Mouse (Mus musculus) embryo, embryonic 11 days (tissue): ENCODE measurements around the gene C2cd3.

Source experiments
- DNase-seq: peaks from one replicate; pipeline ENCODE4 v3.0.0-alpha.2; 2015

C2cd3 gene

DNA sequence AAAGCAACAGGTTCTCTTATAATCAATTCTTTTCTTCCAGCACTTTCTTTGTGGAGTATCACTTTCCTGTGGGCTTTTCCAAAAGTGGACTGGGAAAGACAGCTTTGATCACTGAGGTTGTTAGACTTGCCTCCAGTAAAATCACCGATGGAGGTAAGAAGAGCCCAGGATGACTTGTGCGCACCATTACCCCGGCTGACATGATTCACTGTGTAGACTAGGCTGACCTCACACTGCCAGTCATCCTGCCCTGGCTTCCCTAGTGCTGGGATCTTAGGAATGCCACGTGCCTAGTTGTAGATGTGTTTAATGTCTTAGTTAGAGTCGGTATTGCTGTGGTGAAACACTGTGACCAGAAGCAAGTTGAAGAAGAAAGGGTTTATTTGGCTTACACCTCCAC, 35.6 kb downstream of the C2cd3 start:
- DNase-seq, result no peak

DNA sequence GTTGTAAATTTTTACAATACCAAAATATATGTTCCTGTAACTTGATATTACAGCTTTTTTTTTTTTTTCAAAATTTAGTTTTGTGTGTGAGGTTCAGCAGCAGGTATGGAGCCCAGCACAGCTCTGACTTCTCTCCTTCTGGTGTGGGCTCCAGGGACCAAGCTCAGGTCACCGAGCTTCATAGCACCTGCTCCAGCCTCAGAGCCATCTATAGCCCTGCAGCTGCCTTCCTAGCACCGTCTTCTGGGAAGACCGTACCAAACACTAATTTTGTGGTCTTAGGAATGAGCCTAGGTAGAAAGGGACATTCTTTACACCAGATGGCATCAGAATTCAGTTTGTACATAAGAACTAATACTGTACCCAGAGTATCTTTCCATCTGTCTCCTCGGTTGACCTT, 36.7 kb downstream of the C2cd3 start:
- no peak for DNase-seq

DNA sequence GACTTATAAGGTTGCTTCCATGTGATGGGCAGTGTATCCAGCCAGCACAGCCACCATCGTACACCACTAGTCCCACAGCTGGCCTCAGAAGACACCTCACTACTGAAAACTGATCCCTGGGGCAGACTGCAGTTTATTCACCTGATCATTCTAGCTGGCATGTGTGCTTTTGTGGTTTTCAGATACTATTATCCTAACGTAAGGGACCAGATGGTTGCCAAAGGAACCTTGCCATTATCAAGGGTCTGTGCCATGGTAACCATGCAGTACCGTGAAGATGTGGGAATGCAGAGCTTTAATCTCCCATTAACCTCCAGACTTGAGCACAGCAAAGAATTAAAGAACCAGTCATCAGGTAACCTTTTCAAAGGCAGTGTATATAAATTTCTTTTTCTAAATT, 53.8 kb downstream of the C2cd3 start:
- DNase-seq, result no peak

DNA sequence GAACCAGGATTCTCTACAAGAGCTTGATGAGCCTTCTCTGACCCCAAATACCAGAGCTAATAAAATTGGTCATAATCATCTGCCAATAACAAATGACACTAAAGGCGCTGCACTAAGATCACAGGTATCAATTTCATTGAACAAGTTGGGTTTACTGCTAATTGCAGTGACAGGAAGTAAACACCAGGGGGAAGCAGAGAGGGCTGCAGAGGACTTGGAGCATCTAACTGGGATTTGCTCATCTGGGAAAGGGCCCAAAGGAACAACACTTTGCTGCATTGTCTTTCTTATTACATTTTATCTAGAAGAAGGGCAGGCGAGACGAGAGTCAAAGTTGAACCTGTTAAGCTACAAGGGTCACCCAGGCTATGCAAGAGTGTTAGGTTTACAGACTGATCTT, 57.1 kb downstream of the C2cd3 start:
- peak; percentile 43 for DNase-seq

DNA sequence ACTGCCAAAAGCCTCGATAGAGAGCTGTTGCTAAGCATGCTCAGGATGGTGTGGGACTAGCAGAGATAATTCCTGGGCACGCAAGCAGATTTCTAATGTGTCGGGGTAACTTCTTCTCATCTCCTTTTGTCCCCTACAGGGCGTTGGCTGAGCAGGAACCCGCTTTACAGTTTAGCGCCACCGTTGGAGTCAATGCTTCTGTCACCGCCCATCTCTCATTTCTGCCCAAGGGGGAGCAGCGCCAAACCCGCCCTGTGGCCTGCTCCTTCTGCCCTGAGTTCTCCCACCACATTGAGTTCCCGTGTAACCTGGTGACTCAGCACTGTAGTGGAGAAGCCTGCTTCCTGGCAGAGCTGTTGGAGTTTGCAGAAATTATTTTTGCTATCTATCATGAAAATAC, 57.9 kb downstream of the C2cd3 start:
- DNase-seq, result no peak

DNA sequence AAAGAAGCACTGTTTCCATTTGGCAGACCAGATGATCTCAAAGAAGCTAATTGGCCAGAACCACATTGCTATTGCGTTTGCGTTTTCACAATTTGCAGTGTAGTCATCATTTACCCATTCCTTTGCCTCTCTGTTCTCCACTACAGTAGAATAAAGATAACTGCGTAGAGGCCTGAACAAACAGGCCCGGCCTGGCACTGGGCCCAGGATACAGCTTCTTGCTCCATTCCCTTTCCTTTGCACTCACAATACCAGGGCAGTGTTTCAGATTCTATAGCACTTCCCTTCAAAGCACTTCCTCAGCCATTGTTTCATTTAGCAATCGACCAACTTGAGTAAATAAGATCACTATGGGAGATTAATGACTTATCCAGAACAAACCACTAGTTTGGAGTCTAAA, 59.1 kb downstream of the C2cd3 start:
- no peak for DNase-seq

DNA sequence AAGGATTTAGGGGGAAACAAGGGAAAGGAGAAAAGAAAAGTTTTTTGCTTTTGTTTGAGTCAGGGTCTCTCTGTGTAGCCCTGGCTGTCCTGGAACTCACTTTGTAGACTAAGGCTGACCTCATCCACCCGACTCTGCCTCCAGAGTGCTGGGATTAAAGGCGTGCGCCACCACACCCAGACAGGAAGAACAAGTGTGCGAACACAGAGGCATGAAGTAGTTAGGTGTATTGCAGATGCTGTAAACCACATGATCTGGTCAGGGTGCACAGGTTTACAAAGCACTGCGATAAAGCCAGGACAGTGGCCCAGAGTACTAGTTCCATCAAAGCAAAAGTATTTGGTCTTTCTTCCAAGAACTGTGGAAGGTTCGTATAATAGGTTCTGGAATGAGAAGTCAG, 61.3 kb downstream of the C2cd3 start:
- DNase-seq, result no peak

DNA sequence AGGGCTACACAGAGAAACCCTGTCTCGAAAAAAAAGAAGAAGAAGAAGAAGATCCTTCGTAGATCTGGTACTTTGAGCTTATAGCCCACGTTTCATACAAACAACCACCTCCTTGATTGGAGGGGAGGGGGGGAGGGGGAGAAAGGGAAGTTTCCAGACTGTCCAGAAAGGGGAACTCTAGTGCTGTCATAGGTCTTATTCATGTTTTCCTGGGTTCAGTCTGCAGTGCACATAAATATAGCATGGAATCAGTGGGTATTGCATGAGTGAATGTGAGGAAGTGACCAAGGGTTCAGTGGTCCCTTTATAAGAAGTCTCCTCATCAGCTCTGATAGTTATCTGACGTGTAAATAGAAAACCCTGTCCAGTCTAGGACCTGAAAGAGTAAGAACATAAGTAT, 71.7 kb downstream of the C2cd3 start:
- DNase-seq, result no peak

DNA sequence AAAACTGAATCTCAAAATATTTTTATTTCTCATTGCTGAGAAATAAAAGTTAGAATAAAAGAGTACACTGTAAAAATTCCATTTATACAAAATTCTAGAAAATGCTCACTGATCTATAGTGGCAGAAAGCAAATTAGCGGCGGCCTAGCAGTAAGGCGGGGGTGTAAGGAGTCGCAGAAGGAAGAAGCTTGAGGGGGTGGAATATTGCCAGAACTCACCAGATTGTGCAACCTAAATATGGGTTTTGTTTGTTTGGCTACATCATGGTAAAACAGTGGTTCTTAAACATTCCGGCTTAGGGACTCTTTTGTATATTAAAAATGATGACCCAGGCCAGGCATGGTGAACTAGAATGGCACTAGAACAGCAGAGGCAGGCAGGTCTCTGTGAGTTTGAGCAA, 74.2 kb downstream of the C2cd3 start:
- DNase-seq, result no peak

DNA sequence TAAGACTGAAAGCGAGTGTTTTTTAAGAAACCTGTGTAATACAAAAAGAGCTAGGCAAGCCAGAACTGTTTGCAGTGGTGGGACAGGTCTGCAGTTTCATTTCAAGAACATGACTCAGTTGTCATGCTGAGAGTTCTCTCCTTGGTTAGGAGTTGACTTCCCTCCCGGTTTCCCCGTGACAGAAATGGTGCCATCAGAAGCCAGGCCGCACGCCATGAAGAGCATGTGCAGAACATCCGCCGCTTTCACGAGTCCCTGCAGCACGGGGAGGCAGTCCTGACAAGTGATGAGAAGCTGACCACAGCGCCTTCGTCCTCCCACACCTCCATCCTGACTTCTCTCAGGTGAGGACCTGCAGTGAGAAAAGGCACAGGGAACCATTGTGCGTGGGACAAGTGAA, 76.5 kb downstream of the C2cd3 start:
- DNase-seq, result no peak

DNA sequence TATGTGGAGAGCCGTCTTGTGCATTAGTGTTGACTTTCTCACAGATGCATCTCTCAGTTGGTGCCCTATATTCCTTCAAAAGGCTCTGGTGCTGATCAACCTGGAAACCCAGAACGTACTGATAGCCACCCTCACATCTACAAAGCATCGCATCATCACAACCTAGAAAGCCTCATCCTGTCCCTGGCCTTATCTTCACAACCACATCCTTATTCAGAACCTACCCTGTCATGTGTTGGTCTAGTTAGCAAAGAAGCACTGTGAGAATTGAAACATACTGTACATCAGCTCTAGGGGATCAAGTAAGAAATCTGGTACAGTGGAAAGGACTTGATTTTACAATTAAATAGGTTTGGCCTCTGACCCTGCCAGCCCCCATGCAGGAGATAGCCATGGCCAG, 77.0 kb downstream of the C2cd3 start:
- DNase-seq, result no peak

DNA sequence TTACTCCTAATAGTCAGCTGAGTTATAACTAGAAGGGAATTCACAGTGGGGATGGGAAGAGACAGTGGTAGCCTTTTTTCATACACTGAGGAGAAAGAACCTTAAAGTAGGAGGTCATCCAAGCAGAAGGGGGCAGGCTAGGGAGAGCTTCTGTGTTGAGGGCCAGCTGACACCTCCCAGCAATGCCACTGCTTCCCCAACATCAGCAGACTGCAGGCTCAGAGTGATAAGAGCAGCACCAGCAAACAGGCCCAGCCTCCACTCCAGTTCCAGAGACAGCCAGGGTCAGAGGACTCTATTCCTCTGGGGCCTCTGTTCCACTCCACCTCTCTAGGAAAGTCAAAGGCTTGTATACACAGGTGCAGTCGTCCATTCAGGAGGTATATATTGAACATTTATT, 86.1 kb downstream of the C2cd3 start:
- DNase-seq, result no peak

DNA sequence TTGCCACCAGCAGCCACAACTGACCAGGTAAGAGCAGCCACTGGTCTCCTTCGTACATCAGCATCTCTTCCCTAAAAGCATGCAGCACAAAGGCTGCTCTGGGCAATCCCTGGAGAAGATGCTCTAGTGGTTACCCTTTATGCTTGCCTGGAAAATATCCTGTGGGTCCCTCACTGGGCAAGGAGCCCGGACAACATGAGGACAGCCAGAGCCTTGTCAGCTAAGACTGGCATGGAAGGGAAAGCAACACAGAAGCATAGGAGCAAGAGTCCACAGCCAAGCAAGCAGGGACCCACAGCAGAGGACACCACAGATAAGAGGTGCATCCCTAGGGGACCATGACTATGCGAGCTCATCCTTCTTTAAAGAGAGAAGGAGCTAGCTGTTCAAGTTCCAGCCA, 87.8 kb downstream of the C2cd3 start:
- DNase-seq, result no peak

DNA sequence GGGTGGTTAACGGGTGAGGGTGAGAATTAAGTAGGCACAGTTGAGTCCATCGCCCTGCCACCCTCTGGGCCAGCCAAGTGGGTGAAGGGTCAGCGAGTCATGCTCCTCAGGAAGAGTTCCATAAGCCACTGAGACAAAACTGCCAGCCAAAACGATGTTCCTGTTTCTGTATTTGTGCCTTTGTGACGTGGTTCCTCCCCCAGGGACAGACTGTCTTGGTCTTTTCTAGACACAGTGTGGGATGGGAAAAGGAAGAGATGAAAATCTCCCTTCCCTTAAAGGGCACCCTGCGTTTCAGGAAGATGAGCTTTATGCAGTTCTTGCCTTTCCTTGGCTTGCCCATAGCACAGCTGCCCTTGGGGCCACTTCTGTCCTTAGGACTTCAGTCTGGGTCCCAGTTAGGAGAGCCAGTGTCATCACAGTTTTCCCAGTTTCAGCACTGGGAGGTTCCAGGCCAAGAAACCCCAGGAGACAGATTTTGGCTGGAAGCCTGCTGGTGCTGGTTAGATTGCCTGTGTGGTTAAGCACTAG, 89.7 kb downstream of the C2cd3 start:
- no peak for DNase-seq

DNA sequence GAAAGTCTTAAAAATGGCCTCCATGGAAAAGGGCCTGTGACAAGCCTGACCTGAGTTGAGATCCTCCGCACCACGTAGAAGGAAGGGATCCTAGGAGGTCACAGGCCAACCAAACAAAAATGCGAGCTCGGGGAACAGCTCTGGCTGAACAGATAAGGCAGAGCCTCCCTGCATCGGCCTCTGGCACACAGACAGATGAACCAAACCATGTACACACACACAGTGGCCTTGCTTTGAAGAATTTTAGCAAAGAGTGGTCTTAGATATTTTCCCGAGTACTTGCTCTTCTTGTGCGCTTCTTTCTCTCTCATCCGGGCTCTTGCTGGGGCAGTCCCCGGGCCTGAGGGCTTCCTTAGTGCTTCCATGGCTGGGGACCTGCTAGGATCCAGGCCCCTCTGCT, 91.2 kb downstream of the C2cd3 start:
- DNase-seq, result no peak

DNA sequence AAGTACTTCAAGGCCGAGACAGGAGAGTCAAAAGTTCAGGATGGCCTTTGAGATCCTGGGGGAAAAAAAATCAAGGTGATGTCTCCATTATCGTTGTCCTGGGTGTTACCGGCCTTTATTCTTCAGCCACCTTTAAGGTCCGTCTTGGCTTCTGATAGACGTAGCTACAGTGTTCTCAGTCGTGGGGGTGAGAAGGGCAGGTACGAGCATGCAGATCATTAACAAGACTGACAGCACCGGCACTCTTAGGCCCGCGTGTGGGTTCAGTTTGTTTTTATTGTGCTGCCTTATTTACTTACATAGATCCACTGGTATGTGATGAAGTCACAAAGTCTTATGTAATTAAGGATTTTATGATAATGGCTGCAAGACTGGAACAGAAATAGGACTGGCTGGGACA, 91.7 kb downstream of the C2cd3 start:
- no peak for DNase-seq

DNA sequence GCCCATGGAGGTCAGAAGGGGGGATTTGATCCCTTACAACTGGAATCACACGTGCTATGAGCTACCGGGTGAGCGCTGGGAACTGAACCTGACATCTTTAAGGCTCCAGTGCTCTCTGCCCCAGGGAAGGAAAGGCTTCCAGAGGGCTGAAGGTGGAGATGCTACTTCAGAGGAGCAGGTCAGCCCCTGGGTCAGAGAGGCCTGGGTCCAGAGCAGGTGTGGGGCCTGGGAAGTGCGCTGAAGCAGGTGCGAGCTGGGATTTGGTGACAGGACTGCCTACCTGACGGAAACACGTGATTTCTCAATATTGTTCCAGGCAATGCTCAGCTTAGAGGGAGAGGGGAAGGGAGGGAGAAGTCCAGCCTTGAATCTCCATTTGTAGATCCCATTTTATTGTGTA, 92.2 kb downstream of the C2cd3 start:
- no peak for DNase-seq

DNA sequence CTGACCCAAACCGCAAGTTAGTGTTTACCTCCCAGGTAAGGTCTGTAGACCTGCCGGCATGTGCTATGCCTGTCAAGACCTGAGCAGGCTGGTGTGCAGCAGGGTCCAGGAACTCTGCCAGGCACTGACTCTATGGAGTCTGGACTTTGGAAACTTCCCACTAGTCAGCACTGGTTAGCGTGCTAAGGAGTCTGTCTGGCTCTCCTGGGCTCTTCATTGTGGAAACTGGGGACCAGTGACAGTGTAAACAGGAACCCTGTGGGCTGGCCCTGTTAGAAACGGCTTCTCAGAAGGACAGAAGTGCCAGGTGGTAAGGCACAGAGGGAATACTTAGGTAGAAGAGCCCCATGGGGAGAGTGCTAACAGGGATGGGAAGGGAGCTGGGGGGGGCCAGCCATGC, 93.2 kb downstream of the C2cd3 start:
- no peak for DNase-seq

DNA sequence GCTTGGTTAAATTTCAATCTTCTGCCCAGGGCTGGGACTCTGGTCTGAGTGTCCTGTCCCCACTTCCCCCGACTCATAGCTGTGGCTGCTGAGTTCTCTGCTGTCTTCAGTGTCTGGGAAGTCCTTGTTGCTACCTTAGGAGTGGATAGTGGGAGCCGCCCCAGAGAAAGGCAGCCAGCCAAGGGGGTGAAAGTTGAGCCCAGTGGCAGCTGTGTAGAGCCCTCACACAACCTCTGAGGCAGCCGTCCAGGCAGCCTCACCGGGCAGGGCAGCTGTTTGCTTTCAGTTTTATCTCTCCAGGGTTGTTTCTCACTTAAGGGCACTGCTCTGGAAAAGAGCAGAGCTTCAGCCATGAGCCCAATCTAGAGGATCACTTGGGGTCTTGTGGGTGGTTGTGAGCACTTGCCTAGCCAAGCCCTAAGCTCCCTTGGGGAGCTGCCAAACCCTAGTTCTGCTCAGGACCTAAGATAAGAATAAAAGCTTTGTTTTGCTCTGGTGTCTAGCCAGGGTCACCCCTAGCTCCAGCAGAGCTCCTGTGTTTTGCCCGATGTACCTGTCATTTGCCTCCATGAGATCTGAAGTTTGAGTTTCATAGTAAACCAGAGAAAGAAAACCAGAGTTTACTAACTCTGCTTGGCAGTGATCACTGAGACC, 93.8 kb downstream of the C2cd3 start:
- DNase-seq, result no peak

DNA sequence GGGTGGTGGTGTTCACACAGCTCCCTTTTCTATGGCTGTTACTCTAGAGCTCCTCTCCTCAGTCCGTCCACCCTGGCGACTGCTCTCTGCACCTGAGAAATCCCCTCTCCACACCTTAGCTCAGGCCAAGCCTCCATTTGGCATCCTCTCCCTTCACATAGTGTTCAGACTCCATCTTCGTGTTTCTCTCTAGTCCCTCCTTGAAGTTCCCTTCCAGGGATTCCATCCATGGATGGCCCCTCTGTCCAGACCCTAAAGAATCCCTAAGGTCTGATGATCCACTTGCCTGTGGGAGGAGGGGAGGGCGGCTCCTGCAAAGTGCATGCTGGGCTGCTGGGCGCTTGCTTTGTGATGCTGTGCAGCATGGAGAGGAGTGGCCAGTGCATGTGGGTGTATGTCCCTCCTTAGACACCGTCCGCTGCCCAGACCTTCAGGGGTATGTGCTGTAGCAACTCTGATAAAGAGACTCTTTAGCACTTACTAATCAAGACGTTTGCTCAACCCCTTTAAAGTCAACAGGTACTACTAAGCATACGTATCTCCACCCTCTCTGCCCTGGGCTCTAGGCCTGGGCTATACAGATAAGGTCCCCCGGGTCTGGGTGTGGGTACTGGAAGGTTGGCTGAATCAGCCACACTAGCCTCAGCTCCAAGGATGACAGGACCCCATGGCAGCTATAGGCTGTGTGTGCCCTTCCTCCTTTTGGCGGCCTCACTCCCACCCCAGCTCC, 94.9 kb downstream of the C2cd3 start:
- DNase-seq, result no peak

DNA sequence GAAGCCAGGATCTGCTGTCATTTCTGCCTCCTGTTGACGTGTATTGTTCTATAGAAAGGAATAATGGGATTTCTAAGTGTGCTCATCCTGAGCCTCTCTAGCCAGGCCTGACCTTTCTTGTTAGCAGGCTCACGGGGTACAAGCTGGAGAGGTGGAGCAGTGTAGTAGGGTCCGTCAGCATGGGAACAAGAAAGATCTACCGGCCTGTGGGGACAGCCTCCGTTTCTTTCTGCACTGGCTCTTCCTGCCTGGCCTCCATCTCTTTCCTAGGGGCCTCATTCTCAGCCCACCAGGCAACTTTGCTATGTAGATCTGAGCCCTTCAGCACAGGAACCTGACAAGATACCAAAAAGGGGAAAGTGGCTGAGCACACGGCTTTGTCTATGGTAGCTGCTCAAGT, 96.7 kb downstream of the C2cd3 start:
- no peak for DNase-seq

DNA sequence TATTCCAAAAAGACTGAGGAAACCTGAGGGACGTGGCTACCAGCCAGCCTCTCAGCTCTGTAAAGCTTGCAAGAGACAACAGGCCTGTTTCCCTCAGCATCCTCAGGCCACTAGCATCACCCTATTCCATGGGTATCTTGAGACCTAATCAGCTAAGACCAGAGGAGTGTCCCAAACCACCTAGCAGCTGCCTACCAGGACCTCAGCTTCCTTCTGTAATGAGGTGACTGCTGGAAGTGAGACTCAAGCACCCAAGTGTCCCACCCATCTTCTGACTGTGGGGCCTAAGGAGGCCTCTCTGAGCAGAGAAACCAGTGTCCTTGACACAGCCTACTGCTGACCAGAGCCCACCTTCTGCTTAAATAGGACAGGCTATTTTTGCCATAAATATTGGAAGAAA, 97.5 kb downstream of the C2cd3 start:
- DNase-seq, result no peak

DNA sequence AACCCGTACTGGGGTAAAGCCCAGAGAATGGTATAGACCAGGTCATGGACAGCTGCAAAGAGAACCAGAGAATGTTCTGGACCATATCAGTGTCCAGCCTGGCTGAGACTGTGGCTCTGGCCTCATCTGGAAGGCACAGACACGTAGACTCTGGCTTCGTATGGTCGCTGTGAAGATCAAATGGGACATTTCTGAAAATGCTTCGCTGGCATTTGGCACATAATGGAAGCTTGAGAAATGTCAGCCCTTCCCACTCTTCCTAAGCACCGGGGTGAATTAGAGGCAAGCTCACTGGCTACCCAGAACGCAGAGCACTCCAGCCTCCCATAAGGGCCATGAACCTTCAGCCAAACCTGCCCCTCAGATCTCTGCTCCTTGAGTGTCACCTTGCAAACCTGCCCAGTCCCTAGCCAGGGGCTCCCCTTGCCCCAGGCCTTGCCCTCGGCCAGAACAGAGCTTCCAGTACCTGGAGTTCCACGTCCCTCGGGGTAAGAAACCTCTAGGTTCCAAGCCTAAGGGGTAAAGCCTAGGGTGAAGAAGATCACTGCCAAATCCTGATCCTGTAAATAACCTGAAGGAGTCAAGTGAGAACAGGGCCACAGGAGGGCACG, 98.9 kb downstream of the C2cd3 start:
- no peak for DNase-seq

DNA sequence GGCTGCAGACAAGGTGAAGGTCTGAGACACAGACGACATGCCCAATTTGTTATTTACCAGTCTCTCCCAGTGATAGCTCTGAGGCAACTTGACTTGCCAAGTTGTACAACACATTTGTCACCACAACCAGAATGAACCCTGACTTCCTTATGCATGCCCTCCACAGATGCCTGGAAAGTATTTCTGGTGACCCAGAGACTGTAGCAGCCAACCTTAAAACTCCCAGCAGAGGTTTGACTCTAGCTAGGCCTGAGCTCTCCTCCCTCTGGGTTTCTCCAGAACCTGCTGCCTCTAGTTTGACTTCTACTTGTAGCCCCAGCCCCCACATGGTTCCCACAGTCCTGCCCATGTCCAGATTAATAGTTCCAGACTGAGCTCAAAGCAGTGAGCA, 99.4 kb downstream of the C2cd3 start:
- no peak for DNase-seq

DNA sequence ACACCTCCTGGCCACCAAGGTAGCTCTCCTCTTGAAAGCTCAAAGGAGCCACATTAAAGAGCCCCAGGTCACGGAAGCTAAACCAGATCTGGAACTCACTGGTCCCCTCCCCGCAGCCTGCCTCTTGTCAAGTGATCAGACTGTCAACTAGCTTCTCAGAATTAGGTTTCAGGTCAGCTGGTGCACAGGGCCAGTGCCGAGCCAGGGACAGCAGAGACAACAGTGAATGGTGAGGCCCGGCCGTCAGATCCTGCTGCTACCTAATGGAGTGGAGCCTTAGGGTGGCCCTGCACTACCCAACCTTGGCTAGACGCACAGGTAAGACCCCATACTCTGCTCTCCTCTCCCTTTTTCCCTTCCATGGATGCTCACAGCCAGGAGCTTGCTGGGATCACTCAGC, 100.7 kb downstream of the C2cd3 start, which contains the start of gene Ucp3:
Gene Ucp3, plus strand, starts transcription at position 214 of the 400 bp plus-strand sequence.
- no peak for DNase-seq
